In the genomic region with DNA sequence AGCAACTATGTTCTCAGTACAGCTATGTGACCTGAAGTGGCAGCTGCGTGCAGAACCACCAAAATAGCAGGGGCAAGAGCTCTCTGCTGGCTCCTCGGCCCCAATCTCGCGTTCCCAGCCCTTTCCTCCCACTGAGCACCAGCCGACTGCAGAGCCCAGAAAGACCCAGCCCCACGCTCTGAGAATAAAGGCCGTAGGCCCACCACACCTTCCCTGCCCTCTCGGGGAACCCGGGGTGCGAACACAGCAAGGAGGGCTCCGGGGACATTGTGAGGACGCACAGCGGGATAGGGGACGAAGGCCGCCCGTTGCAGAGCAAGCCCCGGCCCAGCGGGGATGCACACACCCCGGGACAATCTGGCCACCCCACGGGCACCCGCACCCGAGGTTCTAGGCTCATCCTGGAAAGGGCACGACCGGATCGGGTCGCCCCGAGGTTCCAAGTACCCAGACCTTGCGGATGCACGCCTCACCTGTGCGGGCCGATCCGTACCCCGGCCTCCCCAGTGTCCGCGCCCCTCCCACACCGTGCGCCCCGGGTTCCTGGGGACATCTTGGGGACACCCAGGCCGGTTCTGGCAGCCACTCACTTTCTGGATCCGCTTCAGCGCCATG, we compare ENCODE assay signal across 8 mouse cellular contexts. TPM values are rescaled to one million over a fixed set of nuclear protein-coding genes. Genes with fewer than 3 reads are reported as not detected.
DNase-seq lines count a peak whose midpoint lies in the region; ATAC-seq and TF ChIP-seq lines count a peak whose summit lies in the region.

No protein-coding gene starts in this region.

- no peak for DNase-seq in kidney, adult 8-10 months
- peak; percentile 73 for DNase-seq in embryonic facial prominence, embryonic 10.5 days (ENCODE audit: low spot score)
- peak; percentile 28 for DNase-seq in limb, embryonic 14.5 days (ENCODE audit: low spot score)
- peak; percentile 71 for DNase-seq in neural tube, embryonic 11.5 days (ENCODE audit: low spot score)
- DNase-seq in left cerebral cortex, postnatal 14 days (ENCODE audit: low spot score in 2 of 2) = no peak

- H3K4me3 ChIP-seq in kidney, embryonic 16.5 days (ENCODE audit: low read length) = peak overlapping the region; percentile 93
- peak overlapping the region; percentile 96 for H3K4me3 ChIP-seq in E14TG2a.4 (replicated peaks; ENCODE audit: low read length)
- peak overlapping the region; percentile 74 for H3K4me3 ChIP-seq in embryonic facial prominence, embryonic 10.5 days
- peak overlapping the region; percentile 87 for H3K4me3 ChIP-seq in heart, embryonic 12.5 days
- peak overlapping the region; percentile 79 for H3K4me3 ChIP-seq in limb, embryonic 14.5 days (replicated peaks; ENCODE audit: low read length)
- H3K4me3 ChIP-seq in neural tube, embryonic 11.5 days (ENCODE audit: low read depth, low read length) = peak overlapping the region; percentile 74

- H3K9me3 ChIP-seq in kidney, embryonic 16.5 days (ENCODE audit: low read length) = no peaks in the 10 kb centered on the region
- H3K9me3 ChIP-seq in E14TG2a.4 (ENCODE audit: low read length) = no peaks in the 10 kb centered on the region
- H3K9me3 ChIP-seq in embryonic facial prominence, embryonic 10.5 days = no peaks in the 10 kb centered on the region
- no peaks in the 10 kb centered on the region for H3K9me3 ChIP-seq in heart, embryonic 12.5 days (replicated peaks)
- H3K9me3 ChIP-seq in limb, embryonic 14.5 days (ENCODE audit: control insufficient read depth, low read length) = no peaks in the 10 kb centered on the region
- H3K9me3 ChIP-seq in neural tube, embryonic 11.5 days (ENCODE audit: control insufficient read depth, low read length) = no peaks in the 10 kb centered on the region

- intact Hi-C loops in left cerebral cortex, postnatal 14 days (cut with DNase I) = no loop called here

- H3K9ac ChIP-seq in kidney, embryonic 16.5 days (replicated peaks; ENCODE audit: low read length) = peak overlapping the region; percentile 95
- peak overlapping the region; percentile 87 for H3K9ac ChIP-seq in heart, embryonic 12.5 days
- peak overlapping the region; percentile 94 for H3K9ac ChIP-seq in limb, embryonic 14.5 days (ENCODE audit: low read depth, low read length, severe bottlenecking)
- peak overlapping the region; percentile 89 for H3K9ac ChIP-seq in neural tube, embryonic 11.5 days (ENCODE audit: low read length)

- peaks cover 16% of the 10 kb centered on the region for H3K4me1 ChIP-seq in kidney, embryonic 16.5 days (ENCODE audit: insufficient read depth, low read length)
- peaks cover 32% of the 10 kb centered on the region for H3K4me1 ChIP-seq in E14TG2a.4 (replicated peaks; ENCODE audit: low read depth, low read length)
- peaks cover 32% of the 10 kb centered on the region for H3K4me1 ChIP-seq in embryonic facial prominence, embryonic 10.5 days
- H3K4me1 ChIP-seq in heart, embryonic 12.5 days (replicated peaks) = peaks cover 26% of the 10 kb centered on the region
- peaks cover 14% of the 10 kb centered on the region for H3K4me1 ChIP-seq in limb, embryonic 14.5 days (ENCODE audit: control insufficient read depth, insufficient read depth, low read length)
- peaks cover 4% of the 10 kb centered on the region for H3K4me1 ChIP-seq in neural tube, embryonic 11.5 days (ENCODE audit: control insufficient read depth, insufficient read depth, low read length)

- H3K4me2 ChIP-seq in kidney, embryonic 16.5 days (replicated peaks; ENCODE audit: low read depth, low read length) = peak overlapping the region; percentile 78
- H3K4me2 ChIP-seq in heart, embryonic 12.5 days = peak overlapping the region; percentile 76
- peak overlapping the region; percentile 70 for H3K4me2 ChIP-seq in limb, embryonic 14.5 days (replicated peaks; ENCODE audit: low read depth, low read length, severe bottlenecking)
- H3K4me2 ChIP-seq in neural tube, embryonic 11.5 days (ENCODE audit: low read depth) = peak overlapping the region; percentile 45

- ATAC-seq in kidney, embryonic 16.5 days (ENCODE audit: low FRiP score, low TSS enrichment) = peak; percentile 84
- peak; percentile 77 for ATAC-seq in heart, embryonic 12.5 days (ENCODE audit: insufficient number of reproducible peaks, low FRiP score)
- ATAC-seq in limb, embryonic 14.5 days (ENCODE audit: low FRiP score, low read depth) = peak; percentile 77
- peak; percentile 76 for ATAC-seq in neural tube, embryonic 11.5 days (ENCODE audit: insufficient read depth, low FRiP score, low TSS enrichment)

- WGBS in kidney, embryonic 16.5 days = under 1% methylated on average over 40 of the region's 41 CpGs
- under 1% methylated on average over 41 of the region's 41 CpGs for WGBS in embryonic facial prominence, embryonic 10.5 days
- WGBS in heart, embryonic 12.5 days = 0% methylated on average over 41 of the region's 41 CpGs
- WGBS in limb, embryonic 14.5 days = under 1% methylated on average over 32 of the region's 41 CpGs
- under 1% methylated on average over 41 of the region's 41 CpGs for WGBS in neural tube, embryonic 11.5 days

- H3K36me3 ChIP-seq in kidney, embryonic 16.5 days (ENCODE audit: insufficient read depth, low read length) = no peaks in the 10 kb centered on the region
- peaks cover 5% of the 10 kb centered on the region; the same call in 1 of the 2 replicates for H3K36me3 ChIP-seq in E14TG2a.4 (ENCODE audit: insufficient read depth, low read length)
- H3K36me3 ChIP-seq in embryonic facial prominence, embryonic 10.5 days (replicated peaks) = peaks cover 14% of the 10 kb centered on the region
- 0 out of 2 replicates have a peak, but pooled peaks cover 4% of the 10 kb centered on the region for H3K36me3 ChIP-seq in heart, embryonic 12.5 days
- 0 out of 2 replicates have a peak, but pooled peaks cover 3% of the 10 kb centered on the region for H3K36me3 ChIP-seq in limb, embryonic 14.5 days (ENCODE audit: control insufficient read depth, insufficient read depth, low read length)
- no peaks in the 10 kb centered on the region for H3K36me3 ChIP-seq in neural tube, embryonic 11.5 days (ENCODE audit: control insufficient read depth, insufficient read depth, low read length)

- no peaks in the 10 kb centered on the region for H3K27me3 ChIP-seq in kidney, embryonic 16.5 days (ENCODE audit: insufficient read depth, low read length)
- H3K27me3 ChIP-seq in E14TG2a.4 (ENCODE audit: insufficient read depth, low read length) = peaks cover 33% of the 10 kb centered on the region
- H3K27me3 ChIP-seq in embryonic facial prominence, embryonic 10.5 days (replicated peaks; ENCODE audit: low read depth, poor library complexity, severe bottlenecking) = peaks cover 14% of the 10 kb centered on the region
- peaks cover 4% of the 10 kb centered on the region; the same call in 1 of the 2 replicates for H3K27me3 ChIP-seq in heart, embryonic 12.5 days (replicated peaks)
- H3K27me3 ChIP-seq in limb, embryonic 14.5 days (ENCODE audit: control insufficient read depth, insufficient read depth, low read length) = no peaks in the 10 kb centered on the region
- no peaks in the 10 kb centered on the region for H3K27me3 ChIP-seq in neural tube, embryonic 11.5 days (ENCODE audit: control insufficient read depth, insufficient read depth, low read length)

- 0 out of 2 replicates have a peak, but pooled peaks have one; percentile 15 for TF ChIP-seq POLR2A in limb, embryonic 14.5 days (IDR thresholded peaks at IDR 0.05; ENCODE audit: borderline replicate concordance, extremely low read depth, insufficient read depth, insufficient read length)

- no peak for TF ChIP-seq CTCF in E14TG2a.4 (conservative IDR thresholded peaks at IDR 0.05; ENCODE audit: low read length)

- peak overlapping the region; percentile 37; the same call in 1 of the 2 replicates for H3K27ac ChIP-seq in kidney, embryonic 16.5 days (ENCODE audit: low read length)
- H3K27ac ChIP-seq in embryonic facial prominence, embryonic 10.5 days (replicated peaks) = peak overlapping the region; percentile 97
- H3K27ac ChIP-seq in heart, embryonic 12.5 days (ENCODE audit: poor library complexity, severe bottlenecking) = 0 out of 2 replicates have a peak overlapping the region, but pooled peaks have one; percentile 43
- peak overlapping the region; percentile 48; the same call in 1 of the 2 replicates for H3K27ac ChIP-seq in limb, embryonic 14.5 days (replicated peaks; ENCODE audit: low read depth, low read length)
- peak overlapping the region; percentile 24 for H3K27ac ChIP-seq in neural tube, embryonic 11.5 days (ENCODE audit: low read depth, low read length)

RNA-seq across cellular contexts. Expression of a gene that starts 0.4 kb away (rescaled TPM):
- polyA plus RNA-seq in kidney, embryonic 16.5 days (2015; fragmentation: Nextera tagmentation; extraction: Ambion mirVana) = 54.3 and 66.1 TPM in 2 replicates
- 101 and 107 TPM in 2 replicates for polyA plus RNA-seq in embryonic facial prominence, embryonic 10.5 days (2016; fragmentation: Nextera tagmentation; extraction: Ambion mirVana)
- polyA plus RNA-seq in heart, embryonic 12.5 days (2016; fragmentation: Nextera tagmentation; extraction: Ambion mirVana) = 66.2 and 68.1 TPM in 2 replicates
- polyA plus RNA-seq in limb, embryonic 14.5 days (2012; rRNA removed) = 89.5 and 103 TPM in 2 replicates
- polyA plus RNA-seq in limb, embryonic 14.5 days (2014; fragmentation: Nextera tagmentation; extraction: Ambion mirVana) = 76.3 and 82.0 TPM in 2 replicates
- 195 and 199 TPM in 2 replicates for polyA plus RNA-seq in neural tube, embryonic 11.5 days (2014; fragmentation: Nextera tagmentation; extraction: Ambion mirVana)
- total RNA-seq in left cerebral cortex, postnatal 14 days (2021) = 10 to 100 TPM; 60.3 to 62.5 TPM

RNA-seq across cellular contexts. Expression of a gene that starts 46.5 kb away (rescaled TPM):
- 84.6 and 89.5 TPM in 2 replicates for polyA plus RNA-seq in kidney, embryonic 16.5 days (2015; fragmentation: Nextera tagmentation; extraction: Ambion mirVana)
- 87.8 and 88.0 TPM in 2 replicates for polyA plus RNA-seq in embryonic facial prominence, embryonic 10.5 days (2016; fragmentation: Nextera tagmentation; extraction: Ambion mirVana)
- polyA plus RNA-seq in heart, embryonic 12.5 days (2016; fragmentation: Nextera tagmentation; extraction: Ambion mirVana) = 60.0 and 63.7 TPM in 2 replicates
- polyA plus RNA-seq in limb, embryonic 14.5 days (2012; rRNA removed) = 17.5 and 28.4 TPM in 2 replicates
- 58.7 and 59.4 TPM in 2 replicates for polyA plus RNA-seq in limb, embryonic 14.5 days (2014; fragmentation: Nextera tagmentation; extraction: Ambion mirVana)
- 75.5 and 80.6 TPM in 2 replicates for polyA plus RNA-seq in neural tube, embryonic 11.5 days (2014; fragmentation: Nextera tagmentation; extraction: Ambion mirVana)
- 10 to 100 TPM; 36.0 to 40.0 TPM for total RNA-seq in left cerebral cortex, postnatal 14 days (2021)

Comparison
In these comparisons a context has a peak if more than half of its experiments do, and no peak if none do; other contexts are left out.
1. H3K27ac ChIP-seq: peak in every context shown above with its lines; median percentile 97 in embryonic facial prominence, embryonic 10.5 days; 48 in limb, embryonic 14.5 days; 43 in heart, embryonic 12.5 days; 37 in kidney, embryonic 16.5 days; 24 in neural tube, embryonic 11.5 days.
2. DNase-seq: peak in embryonic facial prominence, embryonic 10.5 days (single experiment), limb, embryonic 14.5 days (single experiment) and neural tube, embryonic 11.5 days (single experiment); none in kidney, adult 8-10 months (0 of 2) and left cerebral cortex, postnatal 14 days (0 of 2).
3. Peak in every context shown above with its lines, with median percentiles within 50 percentile points of each other: ATAC-seq, H3K4me2 ChIP-seq, H3K4me3 ChIP-seq and H3K9ac ChIP-seq.